ENCODE assay signal across 13 mouse cellular contexts in genomic region chr16:30645841-30646558, GRCm38 (mm10). TPM values are rescaled to one million over a fixed set of nuclear protein-coding genes. Genes with fewer than 3 reads are reported as not detected.
A peak's percentile ranks its signal among the peaks of the same experiment; 100 is the strongest.
DNase-seq lines count a peak whose midpoint lies in the region; ATAC-seq and TF ChIP-seq lines count a peak whose summit lies in the region.
"Had no signal": no experiment of that assay in that cellular context is flagged by ENCODE, and none has a peak within 500 bp of the region (broad histone marks: within the 10 kb centered on the region; RNA-seq: fewer than 3 reads in every experiment).

No protein-coding gene starts in this region.

- in situ Hi-C loops in ES-E14 (cut with MboI; ENCODE audit: low sequenced_read_pairs in 2 of 2, unreplicated experiment in 2 of 2): no loop called here

- H3K9me3 ChIP-seq in liver, embryonic 11.5 days (ENCODE audit: control insufficient read depth, low read length): peaks cover 2% of the 10 kb centered on the region; the same call in 1 of the 2 replicates
- H3K9me3 ChIP-seq in ES-E14 (ENCODE audit: control insufficient read depth, insufficient read depth, low read depth, low read length): no peaks in the 10 kb centered on the region
- peaks cover 4% of the 10 kb centered on the region; the same call in 1 of the 2 replicates for H3K9me3 ChIP-seq in forebrain, embryonic 16.5 days (ENCODE audit: control insufficient read depth, low read length)
- H3K9me3 ChIP-seq: midbrain, embryonic 15.5 days had no signal

- 45% methylated on average over 9 of the region's 9 CpGs for WGBS in liver, adult 2 months
- WGBS in liver, embryonic 11.5 days: 56% methylated on average over 9 of the region's 9 CpGs
- 19% methylated on average over 9 of the region's 9 CpGs for WGBS in olfactory bulb, adult 2 months
- WGBS in forebrain, embryonic 16.5 days: 33% methylated on average over 9 of the region's 9 CpGs

- DNase-seq in liver, adult 2 months (ENCODE audit: extremely low read depth, low read depth, low spot score): peak; percentile 78
- DNase-seq in liver, embryonic 11.5 days (ENCODE audit: low spot score): no peak
- DNase-seq in ES-E14 (ENCODE audit: low read depth, low spot score): peak; percentile 87
- peak; percentile 16 for DNase-seq in cerebellum, adult 11 months
- DNase-seq in layer of hippocampus, postnatal 14 days (ENCODE audit: low spot score in 2 of 2): no peak
- DNase-seq: thymus, postnatal 36 days had no signal

- no peak overlapping the region for H3K27ac ChIP-seq in liver, adult 2 months (replicated peaks; ENCODE audit: insufficient read depth, low read depth, low read length)
- H3K27ac ChIP-seq in liver, embryonic 11.5 days (ENCODE audit: low read depth, low read length): no peak overlapping the region
- H3K27ac ChIP-seq in ES-E14 (ENCODE audit: insufficient read depth, low read depth, low read length, poor library complexity, severe bottlenecking): peak overlapping the region; percentile 98
- peak overlapping the region; percentile 93 for H3K27ac ChIP-seq in olfactory bulb, adult 2 months (ENCODE audit: insufficient read depth, low read depth, low read length)
- no peak overlapping the region for H3K27ac ChIP-seq in forebrain, embryonic 16.5 days (ENCODE audit: low read length)
- H3K27ac ChIP-seq: hindbrain, embryonic 13.5 days; liver, embryonic 14.5 days; midbrain, embryonic 15.5 days; neural tube, embryonic 15.5 days had no signal

- H3K79me2 ChIP-seq in liver, adult 2 months (ENCODE audit: control insufficient read depth, insufficient read depth, low read length): no peaks in the 10 kb centered on the region

- TF ChIP-seq POLR2A in liver, adult 2 months (IDR thresholded peaks at IDR 0.05; ENCODE audit: extremely low read depth, insufficient read depth, low read length): no peak
- no peak for TF ChIP-seq POLR2A in olfactory bulb, adult 2 months (IDR thresholded peaks at IDR 0.05; ENCODE audit: insufficient read depth, low read depth, low read length)

- H3K27me3 ChIP-seq in liver, adult 2 months (ENCODE audit: control insufficient read depth, insufficient read depth, low read length): no peaks in the 10 kb centered on the region
- H3K27me3 ChIP-seq in liver, embryonic 11.5 days (replicated peaks; ENCODE audit: control insufficient read depth, insufficient read depth, low read length): no peaks in the 10 kb centered on the region
- no peaks in the 10 kb centered on the region for H3K27me3 ChIP-seq in forebrain, embryonic 16.5 days (replicated peaks; ENCODE audit: control insufficient read depth, insufficient read depth, low read length)
- H3K27me3 ChIP-seq: hindbrain, embryonic 13.5 days; midbrain, embryonic 15.5 days; neural tube, embryonic 15.5 days had no signal

- no peak for TF ChIP-seq CTCF in liver, adult 2 months (IDR thresholded peaks at IDR 0.05; ENCODE audit: low read depth, low read length)
- TF ChIP-seq CTCF in olfactory bulb, adult 2 months (IDR thresholded peaks at IDR 0.05; ENCODE audit: insufficient read depth, low read depth, low read length): no peak

- H3K36me3 ChIP-seq in liver, adult 2 months (ENCODE audit: control insufficient read depth, insufficient read depth, low read length): no peaks in the 10 kb centered on the region
- H3K36me3 ChIP-seq in liver, embryonic 11.5 days (ENCODE audit: control insufficient read depth, insufficient read depth, low read length): no peaks in the 10 kb centered on the region
- no peaks in the 10 kb centered on the region; the same call in 1 of the 2 replicates for H3K36me3 ChIP-seq in ES-E14 (ENCODE audit: control insufficient read depth, insufficient read depth, low read length, poor library complexity, severe bottlenecking)
- H3K36me3 ChIP-seq in forebrain, embryonic 16.5 days (ENCODE audit: control insufficient read depth, insufficient read depth): no peaks in the 10 kb centered on the region; the same call in 1 of the 2 replicates
- H3K36me3 ChIP-seq: hindbrain, embryonic 13.5 days; midbrain, embryonic 15.5 days; neural tube, embryonic 15.5 days had no signal

- H3K9ac ChIP-seq in liver, adult 2 months (ENCODE audit: low read depth, low read length): no peak overlapping the region
- H3K9ac ChIP-seq in liver, embryonic 11.5 days (ENCODE audit: low read depth, low read length): no peak overlapping the region
- H3K9ac ChIP-seq in ES-E14 (ENCODE audit: insufficient read depth, low read depth, low read length, poor library complexity, severe bottlenecking): peak overlapping the region; percentile 16; the same call in 1 of the 2 replicates
- no peak overlapping the region for H3K9ac ChIP-seq in forebrain, embryonic 16.5 days (replicated peaks; ENCODE audit: low read depth, low read length)
- H3K9ac ChIP-seq: hindbrain, embryonic 13.5 days; liver, embryonic 14.5 days; midbrain, embryonic 15.5 days; neural tube, embryonic 15.5 days had no signal

- no peak overlapping the region for H3K4me3 ChIP-seq in liver, adult 2 months (ENCODE audit: insufficient read depth, low read depth, low read length)
- H3K4me3 ChIP-seq in liver, embryonic 11.5 days (ENCODE audit: low read depth, low read length): no peak overlapping the region
- H3K4me3 ChIP-seq in ES-E14 (ENCODE audit: insufficient read depth in 1 of 2, low read depth in 1 of 2, low read length in 2 of 2, poor library complexity in 1 of 2, severe bottlenecking in 1 of 2): peak overlapping the region; percentile 5 to 27; a peak in 1 of 4 replicates
- H3K4me3 ChIP-seq in olfactory bulb, adult 2 months (ENCODE audit: insufficient read depth, low read depth, low read length): no peak overlapping the region
- no peak overlapping the region for H3K4me3 ChIP-seq in forebrain, embryonic 16.5 days (replicated peaks; ENCODE audit: low read length)
- H3K4me3 ChIP-seq: hindbrain, embryonic 13.5 days; midbrain, embryonic 15.5 days; neural tube, embryonic 15.5 days had no signal

- H3K4me2 ChIP-seq in liver, embryonic 11.5 days: no peak overlapping the region
- no peak overlapping the region for H3K4me2 ChIP-seq in forebrain, embryonic 16.5 days (ENCODE audit: low read length)
- H3K4me2 ChIP-seq: hindbrain, embryonic 13.5 days; midbrain, embryonic 15.5 days; neural tube, embryonic 15.5 days had no signal

- H3K4me1 ChIP-seq in liver, adult 2 months (ENCODE audit: control insufficient read depth, insufficient read depth, low read length): peaks cover 6% of the 10 kb centered on the region
- no peaks in the 10 kb centered on the region; the same call in 1 of the 2 replicates for H3K4me1 ChIP-seq in liver, embryonic 11.5 days (replicated peaks; ENCODE audit: control insufficient read depth, insufficient read depth, low read length)
- peaks cover 4 to 13% of the 10 kb centered on the region in 2 experiments; a peak in 3 of 4 replicates for H3K4me1 ChIP-seq in ES-E14 (ENCODE audit: control insufficient read depth in 2 of 2, insufficient read depth in 2 of 2, low read length in 2 of 2, poor library complexity in 1 of 2)
- peaks cover 15% of the 10 kb centered on the region for H3K4me1 ChIP-seq in olfactory bulb, adult 2 months (ENCODE audit: control insufficient read depth, insufficient read depth, low read length)
- H3K4me1 ChIP-seq in forebrain, embryonic 16.5 days (replicated peaks; ENCODE audit: control insufficient read depth, insufficient read depth, low read length): no peaks in the 10 kb centered on the region

- ATAC-seq in liver, embryonic 11.5 days (replicated peaks; ENCODE audit: low FRiP score): no peak
- no peak for ATAC-seq in forebrain, embryonic 16.5 days
- ATAC-seq: forebrain, embryonic 14.5 days; midbrain, embryonic 15.5 days had no signal

TF ChIP-seq in ES-E14, 5 proteins besides CTCF, POLR2A, EP300 and RAD21:
- no peak for TF ChIP-seq HCFC1 (IDR thresholded peaks at IDR 0.05; ENCODE audit: borderline replicate concordance, insufficient read depth, low read length)
TF ChIP-seq in ES-E14: peak in this region for 0.

RNA-seq across cellular contexts. Expression of gene Fam43a, which starts 46.5 kb away (rescaled TPM):
- total RNA-seq in liver, adult 2 months (2014; rRNA removed): 4.2 and 6.7 TPM in 2 replicates
- 4.4 and 4.7 TPM in 2 replicates for polyA plus RNA-seq in liver, adult 2 months (2012; rRNA removed)
- polyA plus RNA-seq in liver, embryonic 11.5 days (2014; fragmentation: Nextera tagmentation; extraction: Ambion mirVana): 6.2 and 7.2 TPM in 2 replicates
- total RNA-seq in ES-E14 (2012; rRNA removed): 20.1 and 22.2 TPM in 2 replicates
- not detected in 2 replicates for polyA plus RNA-seq in olfactory bulb, adult 2 months (2012; ENCODE audit: insufficient read depth, insufficient read length, low replicate concordance, missing spikeins)
- polyA plus RNA-seq in forebrain, embryonic 16.5 days (2015; fragmentation: Nextera tagmentation; extraction: Ambion mirVana): 11.3 and 12.4 TPM in 2 replicates
- 10 to 100 TPM; 15.1 to 16.9 TPM for total RNA-seq in layer of hippocampus, postnatal 14 days (2021)

RNA-seq across cellular contexts. Expression of gene Lsg1, which starts 58.6 kb away (rescaled TPM):
- total RNA-seq in liver, adult 2 months (2014; rRNA removed): 8.3 and 10.0 TPM in 2 replicates
- polyA plus RNA-seq in liver, adult 2 months (2012; rRNA removed): 6.9 and 9.5 TPM in 2 replicates
- polyA plus RNA-seq in liver, embryonic 11.5 days (2014; fragmentation: Nextera tagmentation; extraction: Ambion mirVana): 81.0 and 82.2 TPM in 2 replicates
- total RNA-seq in ES-E14 (2012; rRNA removed): 78.0 and 87.2 TPM in 2 replicates
- not detected in 2 replicates for polyA plus RNA-seq in olfactory bulb, adult 2 months (2012; ENCODE audit: insufficient read depth, insufficient read length, low replicate concordance, missing spikeins)
- polyA plus RNA-seq in forebrain, embryonic 16.5 days (2015; fragmentation: Nextera tagmentation; extraction: Ambion mirVana): 61.1 and 63.1 TPM in 2 replicates
- total RNA-seq in layer of hippocampus, postnatal 14 days (2021): 10 to 100 TPM; 19.9 to 24.0 TPM

Comparison
In these comparisons a context has a peak if more than half of its experiments do, and no peak if none do; other contexts are left out.
1. DNase-seq: peak in liver, adult 2 months (single experiment), ES-E14 (single experiment) and cerebellum, adult 11 months (single experiment); none in liver, embryonic 11.5 days (single experiment) and layer of hippocampus, postnatal 14 days (0 of 2).
2. H3K27ac ChIP-seq: peak in ES-E14 (single experiment) and olfactory bulb, adult 2 months (single experiment); none in liver, adult 2 months (single experiment), liver, embryonic 11.5 days (single experiment) and forebrain, embryonic 16.5 days (single experiment).
3. H3K4me3 ChIP-seq: peak in ES-E14 (2 of 2); none in liver, adult 2 months (single experiment), liver, embryonic 11.5 days (single experiment), olfactory bulb, adult 2 months (single experiment) and forebrain, embryonic 16.5 days (single experiment).